Mouse (Mus musculus) brain, embryonic 14.5 days (tissue): Measurements from ENCODE around the gene Gnb3.

Source experiments
- CTCF ChIP-seq: fragments of 200-500 bp; IDR thresholded peaks from 2 replicates; pipeline ENCODE4 v1.5.1; 2012; ENCODE audit warnings: inconsistent platforms, mild to moderate bottlenecking, moderate library complexity, borderline replicate concordance; ENCODE audit not compliant: insufficient read depth, insufficient read length; ENCODE audit errors: extremely low read depth
- POLR2A ChIP-seq: fragments of 200-500 bp; IDR thresholded peaks from 2 replicates; pipeline ENCODE4 v1.6.1; 2012; ENCODE audit warnings: mild to moderate bottlenecking, inconsistent platforms, borderline replicate concordance; ENCODE audit not compliant: poor library complexity, insufficient read depth, insufficient read length, severe bottlenecking; ENCODE audit errors: extremely low read depth

GRCm38 (mm10) chr6:124829799-124830700 is 10.0 kb downstream of the Gnb3 start:
- TF ChIP-seq CTCF, result peak; percentile 2; the same call in 1 of the 2 replicates
- TF ChIP-seq POLR2A, result no peak
